ENCODE assay signal across 20 mouse cellular contexts in genomic region chr16:57694694-57695093, GRCm38 (mm10).
DNase-seq lines count a peak whose midpoint lies in the region; ATAC-seq lines count a peak whose summit lies in the region.
"Had no signal": no experiment of that assay in that cellular context is flagged by ENCODE, and none has a peak within 500 bp of the region (broad histone marks: within the 10 kb centered on the region; RNA-seq: fewer than 3 reads in every experiment).

No protein-coding gene starts in this region.

- peak; percentile 62 for ATAC-seq in frontal cortex, adult (ENCODE audit: low TSS enrichment)
- ATAC-seq: CD4-positive, CD25-positive, alpha-beta regulatory T cell, adult 4 months; forebrain, embryonic 15.5 days; hindbrain, embryonic 16.5 days had no signal

- peak; percentile 24 for DNase-seq in embryo, embryonic 10.5 days (ENCODE audit: low spot score)
- no peak for DNase-seq in embryo, embryonic 9.5 days (ENCODE audit: extremely low spot score)
- DNase-seq in frontal cortex, postnatal 14 days (ENCODE audit: low spot score in 2 of 2) = no peak
- peak; percentile 3 for DNase-seq in retina, postnatal 1 day
- no peak for DNase-seq in retina, embryonic 14.5 days (ENCODE audit: low spot score)
- no peak for DNase-seq in urinary bladder, postnatal 10 days (ENCODE audit: low spot score)
- DNase-seq in kidney, adult 11 months = no peak
- DNase-seq: adrenal gland, adult 8-10 months; adrenal gland, postnatal 36 days; B cell, adult 2 months; cerebellum, adult 11 months; cerebellum, adult 8-10 months; cerebellum, postnatal 25 days; gastrocnemius, adult 2 months; gastrocnemius, postnatal 25 days; heart, postnatal 4 days had no signal

Comparison
In these comparisons a context has a peak if more than half of its experiments do, and no peak if none do; other contexts are left out.
1. DNase-seq: peak in embryo, embryonic 10.5 days (single experiment) and retina, postnatal 1 day (single experiment); none in embryo, embryonic 9.5 days (single experiment), frontal cortex, postnatal 14 days (0 of 2), retina, embryonic 14.5 days (single experiment), urinary bladder, postnatal 10 days (single experiment) and kidney, adult 11 months (single experiment).